Mouse (Mus musculus) mouse embryonic stem cell (cell line): Measurements from ENCODE around the gene 4930415L06Rik.

Source experiments
- in situ Hi-C, 2 experiments: fragments of 300-500 bp; cut with MboI; formaldehyde crosslinking; loops; 1 replicate in 1 of 2; 3 replicates in 1 of 2; pipeline ENCODE4 v1.14.3; 2019 to 2020; ENCODE audit warnings: low sequenced_read_pairs in 2 of 2, low pct_unique_long_range_greater_than_20kb in 1 of 2, mixed read lengths in 1 of 2; ENCODE audit not compliant: unreplicated experiment in 1 of 2

The 4930415L06Rik gene

GRCm38 (mm10) chrX:89932752-89933151 lies at the start of gene 4930415L06Rik:
TSS of gene 4930415L06Rik (minus strand) at chrX:89932852.
- in situ Hi-C loops, result no loop called here

- in situ Hi-C loops, result no loop called here
Observed at GRCm38 (mm10) chrX:89978621-89979020, 46.0 kb upstream of the 4930415L06Rik start.

GRCm38 (mm10) chrX:89904871-89905270 lies 27.8 kb downstream of the 4930415L06Rik start:
- in situ Hi-C loops, result no loop called here
